Mouse (Mus musculus) forebrain, embryonic 10.5 days (tissue): ENCODE data around the gene Trex1. TPM values are rescaled to one million over a fixed set of nuclear protein-coding genes. Genes with fewer than 3 reads are reported as not detected.

ENCODE experiments used
- DNase-seq: peaks from one replicate; pipeline ENCODE4 v3.0.0-alpha.2; 2017; ENCODE audit warnings: low spot score; ENCODE audit errors: extremely low spot score
- H3K27ac ChIP-seq: fragments of 300-500 bp; sonication (generic); 2 replicates; pipeline ENCODE4 v1.5.1; 2016; ENCODE audit warnings: mild to moderate bottlenecking
- H3K27me3 ChIP-seq: fragments of 300-500 bp; sonication (generic); 2 replicates; pipeline ENCODE4 v1.6.1; 2016; ENCODE audit warnings: mild to moderate bottlenecking; ENCODE audit not compliant: poor library complexity, severe bottlenecking
- H3K36me3 ChIP-seq: fragments of 300-500 bp; sonication (generic); replicated peaks from 2 replicates; pipeline ENCODE4 v1.6.1; 2016; ENCODE audit warnings: mild to moderate bottlenecking, moderate library complexity
- H3K4me1 ChIP-seq: fragments of 300-500 bp; sonication (generic); 2 replicates; pipeline ENCODE4 v1.6.1; 2016
- H3K4me3 ChIP-seq: fragments of 300-500 bp; sonication (generic); 2 replicates; pipeline ENCODE4 v1.5.1; 2016; ENCODE audit warnings: mild to moderate bottlenecking, moderate library complexity
- H3K9me3 ChIP-seq: fragments of 300-500 bp; sonication (generic); 2 replicates; pipeline ENCODE4 v1.6.1; 2016; ENCODE audit warnings: mild to moderate bottlenecking, moderate library complexity
- WGBS: fragments of 180-500 bp; shearing (Covaris S2); methylation state at CpG from one replicate; pipeline ENCODE4 v1.1.7; 2016; 5-methylcytosine and 5-hydroxymethylcytosine counted together
- polyA plus RNA-seq: library from polyadenylated mRNA; unstranded; fragments of >200 nt; fragmentation: Nextera tagmentation; extraction: Ambion mirVana; gene quantifications from 2 replicates; pipeline ENCODE4 v1.2.1, GENCODE M21; 2016

Trex1 gene
- polyA plus RNA-seq, 1 experiment from 2014 or later: 7.6 TPM

- Histone ChIP-seq H3K27me3 (no peaks in the 10 kb centered on the region), H3K36me3 (peaks cover 30% of the 10 kb centered on the region), H3K4me3 (no peak overlapping the region), H3K27ac (0 out of 2 replicates have a peak overlapping the region, but pooled peaks have one; percentile 8), H3K9me3 (no peaks in the 10 kb centered on the region), H3K4me1 (peaks cover 30% of the 10 kb centered on the region)
- 86% methylated on average over 6 of the region's 6 CpGs for WGBS
- DNase-seq: no peak
Measured at GRCm38 (mm10) chr9:109053851-109054250, 5.7 kb downstream of the Trex1 start.

GRCm38 (mm10) chr9:109053366-109053765, 6.2 kb downstream of the Trex1 start:
- H3K27me3 ChIP-seq: no peaks in the 10 kb centered on the region
- no peak for DNase-seq
- no peak overlapping the region for H3K4me3 ChIP-seq
- no peaks in the 10 kb centered on the region for H3K9me3 ChIP-seq
- peaks cover 25% of the 10 kb centered on the region for H3K4me1 ChIP-seq
- peaks cover 25% of the 10 kb centered on the region for H3K36me3 ChIP-seq
- H3K27ac ChIP-seq: no peak overlapping the region
- 80% methylated on average over 3 of the region's 3 CpGs for WGBS

- Histone ChIP-seq H3K36me3 (peaks cover 18% of the 10 kb centered on the region), H3K4me3 (no peak overlapping the region), H3K27me3 (no peaks in the 10 kb centered on the region), H3K9me3 (no peaks in the 10 kb centered on the region), H3K27ac (no peak overlapping the region), H3K4me1 (peaks cover 25% of the 10 kb centered on the region)
- DNase-seq: no peak
- WGBS: 88% methylated on average over 9 of the region's 9 CpGs
Measured at GRCm38 (mm10) chr9:109052490-109053260, 6.9 kb downstream of the Trex1 start.

GRCm38 (mm10) chr9:109051651-109052489, 7.7 kb downstream of the Trex1 start:
- 91% methylated on average over 10 of the region's 10 CpGs for WGBS
- no peak overlapping the region for H3K27ac ChIP-seq
- no peaks in the 10 kb centered on the region for H3K9me3 ChIP-seq
- DNase-seq: no peak
- peaks cover 25% of the 10 kb centered on the region for H3K4me1 ChIP-seq
- no peaks in the 10 kb centered on the region for H3K27me3 ChIP-seq
- no peak overlapping the region for H3K4me3 ChIP-seq
- H3K36me3 ChIP-seq: peaks cover 10% of the 10 kb centered on the region

GRCm38 (mm10) chr9:109051011-109051501, 8.5 kb downstream of the Trex1 start:
- Histone ChIP-seq H3K4me3 (no peak overlapping the region), H3K4me1 (peaks cover 25% of the 10 kb centered on the region), H3K27ac (no peak overlapping the region), H3K27me3 (no peaks in the 10 kb centered on the region), H3K9me3 (no peaks in the 10 kb centered on the region), H3K36me3 (peaks cover 3% of the 10 kb centered on the region; the same call in 1 of the 2 replicates)
- DNase-seq: no peak
- 86% methylated on average over 13 of the region's 13 CpGs for WGBS

GRCm38 (mm10) chr9:109050674-109050997, 8.9 kb downstream of the Trex1 start:
- peaks cover 3% of the 10 kb centered on the region; the same call in 1 of the 2 replicates for H3K36me3 ChIP-seq
- DNase-seq: no peak
- no peak overlapping the region for H3K27ac ChIP-seq
- 86% methylated on average over 3 of the region's 3 CpGs for WGBS
- no peak overlapping the region for H3K4me3 ChIP-seq
- peaks cover 25% of the 10 kb centered on the region for H3K4me1 ChIP-seq
- H3K27me3 ChIP-seq: no peaks in the 10 kb centered on the region
- no peaks in the 10 kb centered on the region for H3K9me3 ChIP-seq

- no peaks in the 10 kb centered on the region for H3K9me3 ChIP-seq
- WGBS: 87% methylated on average over 9 of the region's 9 CpGs
- no peak overlapping the region for H3K4me3 ChIP-seq
- no peak overlapping the region for H3K27ac ChIP-seq
- H3K27me3 ChIP-seq: no peaks in the 10 kb centered on the region
- H3K36me3 ChIP-seq: peaks cover 3% of the 10 kb centered on the region; the same call in 1 of the 2 replicates
- no peak for DNase-seq
- peaks cover 20% of the 10 kb centered on the region for H3K4me1 ChIP-seq
Measured at GRCm38 (mm10) chr9:109049996-109050673, 9.4 kb downstream of the Trex1 start.

GRCm38 (mm10) chr9:109049316-109049715, 10.2 kb downstream of the Trex1 start:
- H3K36me3 ChIP-seq: peaks cover 3% of the 10 kb centered on the region; the same call in 1 of the 2 replicates
- H3K27me3 ChIP-seq: no peaks in the 10 kb centered on the region
- no peaks in the 10 kb centered on the region for H3K9me3 ChIP-seq
- 87% methylated on average over 7 of the region's 7 CpGs for WGBS
- no peak overlapping the region for H3K4me3 ChIP-seq
- DNase-seq: no peak
- peaks cover 12% of the 10 kb centered on the region for H3K4me1 ChIP-seq
- H3K27ac ChIP-seq: no peak overlapping the region

- Histone ChIP-seq H3K36me3 (no peaks in the 10 kb centered on the region), H3K4me1 (peaks cover under 1% of the 10 kb centered on the region; the same call in 1 of the 2 replicates), H3K27ac (no peak overlapping the region), H3K27me3 (no peaks in the 10 kb centered on the region), H3K9me3 (no peaks in the 10 kb centered on the region), H3K4me3 (no peak overlapping the region)
- WGBS: 46% methylated on average over 5 of the region's 5 CpGs
- peak; percentile 50 for DNase-seq
Measured at GRCm38 (mm10) chr9:109046306-109046705, 13.2 kb downstream of the Trex1 start.

GRCm38 (mm10) chr9:109041351-109041750, 18.2 kb downstream of the Trex1 start:
- DNase-seq: no peak
- 88% methylated on average over 5 of the region's 7 CpGs for WGBS
- H3K27me3 ChIP-seq: peaks cover 14% of the 10 kb centered on the region
- no peak overlapping the region for H3K27ac ChIP-seq
- H3K4me1 ChIP-seq: peaks cover 30% of the 10 kb centered on the region
- no peaks in the 10 kb centered on the region for H3K9me3 ChIP-seq
- H3K4me3 ChIP-seq: no peak overlapping the region
- no peaks in the 10 kb centered on the region for H3K36me3 ChIP-seq

- Histone ChIP-seq H3K9me3 (no peaks in the 10 kb centered on the region), H3K4me1 (peaks cover 30% of the 10 kb centered on the region), H3K27ac (no peak overlapping the region), H3K27me3 (peaks cover 14% of the 10 kb centered on the region), H3K36me3 (no peaks in the 10 kb centered on the region), H3K4me3 (no peak overlapping the region)
- WGBS: 71% methylated on average over 6 of the region's 6 CpGs
- DNase-seq: no peak
Measured at GRCm38 (mm10) chr9:109040906-109041305, 18.6 kb downstream of the Trex1 start.

- Histone ChIP-seq H3K4me3 (no peak overlapping the region), H3K4me1 (peaks cover 30% of the 10 kb centered on the region), H3K9me3 (no peaks in the 10 kb centered on the region), H3K36me3 (no peaks in the 10 kb centered on the region), H3K27ac (no peak overlapping the region), H3K27me3 (peaks cover 14% of the 10 kb centered on the region)
- no peak for DNase-seq
- WGBS: 86% methylated on average over 8 of the region's 8 CpGs
Measured at GRCm38 (mm10) chr9:109040216-109040615, 19.3 kb downstream of the Trex1 start.
